Mouse (Mus musculus) stomach, postnatal 0 days (tissue): ENCODE results near the gene Lcmt2. TPM values are rescaled to one million over a fixed set of nuclear protein-coding genes. Genes with fewer than 3 reads are reported as not detected.

ENCODE experiments used
- ATAC-seq: fragments of 200-750 bp; cut with Nextera tagmentation; 2 replicates; pipeline ENCODE4 v1.8.0; 2017; ENCODE audit not compliant: low FRiP score, low TSS enrichment
- DNase-seq: peaks from one replicate; pipeline ENCODE4 v3.0.0-alpha.2; 2016; ENCODE audit warnings: low spot score
- H3K27ac ChIP-seq: fragments of 300-500 bp; sonication (generic); replicated peaks from 2 replicates; pipeline ENCODE4 v1.5.1; 2014; ENCODE audit warnings: mild to moderate bottlenecking, control low read depth
- H3K27me3 ChIP-seq: fragments of 300-500 bp; sonication (generic); 2 replicates; pipeline ENCODE4 v1.6.1; 2014; ENCODE audit warnings: low read length; ENCODE audit not compliant: control insufficient read depth, insufficient read depth
- H3K36me3 ChIP-seq: fragments of 300-500 bp; sonication (generic); 2 replicates; pipeline ENCODE4 v1.6.1; 2014; ENCODE audit warnings: low read length, mixed read lengths; ENCODE audit not compliant: control insufficient read depth, insufficient read depth
- H3K4me1 ChIP-seq: fragments of 300-500 bp; sonication (generic); replicated peaks from 2 replicates; pipeline ENCODE4 v1.6.1; 2014; ENCODE audit warnings: antibody characterized with exemption; ENCODE audit not compliant: control insufficient read depth, insufficient read depth
- H3K4me2 ChIP-seq: fragments of 300-500 bp; sonication (generic); replicated peaks from 2 replicates; pipeline ENCODE4 v1.6.1; 2014; ENCODE audit warnings: low read depth, mild to moderate bottlenecking, control low read depth, moderate library complexity
- H3K4me3 ChIP-seq: fragments of 300-500 bp; sonication (generic); 2 replicates; pipeline ENCODE4 v1.5.1; 2014; ENCODE audit warnings: low read depth, low read length, control low read depth
- H3K9ac ChIP-seq: fragments of 300-500 bp; sonication (generic); 2 replicates; pipeline ENCODE4 v1.6.1; 2014; ENCODE audit warnings: mild to moderate bottlenecking, low read length, control low read depth, mixed read lengths
- H3K9me3 ChIP-seq: fragments of 300-500 bp; sonication (generic); 2 replicates; pipeline ENCODE4 v1.6.1; 2016; ENCODE audit warnings: low read length; ENCODE audit not compliant: control insufficient read depth
- CTCF ChIP-seq: IDR thresholded peaks from 2 replicates; pipeline ENCODE4 v1.5.1; 2016; ENCODE audit warnings: antibody characterized with exemption, low read depth, mild to moderate bottlenecking, moderate library complexity
- EP300 ChIP-seq: optimal IDR thresholded peaks from 2 replicates; pipeline ENCODE3; 2016; ENCODE audit warnings: antibody characterized with exemption
- WGBS: fragments of 180-500 bp; shearing (Covaris S2); extraction: QIAGEN DNeasy Blood & Tissue Kit; methylation state at CpG from one replicate; pipeline ENCODE4 v1.1.7; 2014; 5-methylcytosine and 5-hydroxymethylcytosine counted together
- polyA plus RNA-seq: library from polyadenylated mRNA; unstranded; fragments of >200 nt; fragmentation: Nextera tagmentation; extraction: Ambion mirVana; gene quantifications from 2 replicates; pipeline ENCODE4 v1.2.1, GENCODE M21; 2015

Lcmt2 gene
- 12.6 and 14.9 TPM in 2 replicates for polyA plus RNA-seq

DNA sequence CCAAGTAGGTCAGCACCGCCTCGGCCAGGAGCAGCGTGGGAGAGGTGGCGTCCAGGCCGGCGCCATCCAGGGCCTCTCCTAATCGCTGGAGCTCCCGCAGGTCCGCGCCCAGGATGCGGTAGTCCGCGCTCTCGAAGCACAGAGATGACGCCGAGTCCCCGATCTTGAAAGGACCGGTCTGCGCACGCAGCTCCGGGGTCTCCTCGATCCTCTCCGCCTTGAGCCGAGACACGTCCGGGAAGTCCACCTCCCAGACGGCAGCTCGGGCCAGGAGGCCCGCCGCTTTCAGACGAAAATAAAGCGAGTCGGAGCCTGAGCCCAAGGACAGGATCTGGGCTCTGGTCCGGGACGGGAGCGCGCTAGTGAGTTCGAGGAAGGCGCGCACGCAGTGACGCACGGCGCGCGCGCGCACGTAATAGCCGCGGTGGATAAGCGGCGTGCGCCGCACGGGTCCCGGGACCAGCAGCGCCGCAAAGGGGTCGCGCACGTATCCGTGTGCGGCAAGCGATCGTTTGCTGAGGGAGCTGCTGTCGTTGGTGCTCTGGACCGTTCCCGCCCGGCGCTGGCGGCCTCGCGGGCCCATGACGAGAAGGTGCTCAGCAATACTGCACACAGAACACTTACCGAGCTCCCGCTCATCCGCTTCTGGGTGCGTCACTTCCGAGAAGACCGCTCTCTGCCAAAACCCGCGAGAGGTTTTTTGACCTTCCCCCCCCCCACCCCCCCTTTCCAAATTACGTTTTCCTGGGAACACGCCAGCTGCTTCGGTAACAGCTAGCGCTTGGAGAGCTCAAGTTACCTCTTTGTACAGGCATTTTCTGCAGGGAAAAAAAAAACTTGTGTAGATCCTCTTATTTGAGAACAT, at the start of gene Lcmt2, which contains the start of gene Adal:
Gene Lcmt2 (minus strand): TSS at position 636 of the 865 bp plus-strand sequence.
Gene Adal (plus strand): TSS at position 411 of the 865 bp plus-strand sequence.
- peak; percentile 95 for ATAC-seq
- H3K4me3 ChIP-seq, result peak within 1 kb of the TSS; percentile 71
- no peaks in the 10 kb centered on the region for H3K9me3 ChIP-seq
- peak within 1 kb of the TSS; percentile 98 for H3K27ac ChIP-seq
- H3K9ac ChIP-seq, result peak within 1 kb of the TSS; percentile 92
- DNase-seq, result peak; percentile 92
- no peaks in the 10 kb centered on the region for H3K27me3 ChIP-seq
- WGBS, result under 1% methylated on average over 87 of the region's 87 CpGs
- H3K4me2 ChIP-seq, result peak within 1 kb of the TSS; percentile 96
- H3K4me1 ChIP-seq, result peaks cover 10% of the 10 kb centered on the region
- no peaks in the 10 kb centered on the region for H3K36me3 ChIP-seq
- no peak; the same call in 1 of the 2 replicates for TF ChIP-seq CTCF
- no peak for TF ChIP-seq EP300

- no peak overlapping the region for H3K9ac ChIP-seq
- no peak overlapping the region for H3K27ac ChIP-seq
- no peaks in the 10 kb centered on the region for H3K9me3 ChIP-seq
- peaks cover 41% of the 10 kb centered on the region for H3K36me3 ChIP-seq
- no peak for ATAC-seq
- no peak for DNase-seq
- H3K4me2 ChIP-seq, result no peak overlapping the region
- TF ChIP-seq EP300 (no peak), CTCF (peak; percentile 56)
- H3K4me1 ChIP-seq, result no peaks in the 10 kb centered on the region
- H3K27me3 ChIP-seq, result no peaks in the 10 kb centered on the region
- H3K4me3 ChIP-seq, result no peak overlapping the region
- 79% methylated on average over 1 of the region's 1 CpGs for WGBS
Measured at GRCm38 (mm10) chr2:121188530-121188929, 48.1 kb upstream of the Lcmt2 start.

DNA sequence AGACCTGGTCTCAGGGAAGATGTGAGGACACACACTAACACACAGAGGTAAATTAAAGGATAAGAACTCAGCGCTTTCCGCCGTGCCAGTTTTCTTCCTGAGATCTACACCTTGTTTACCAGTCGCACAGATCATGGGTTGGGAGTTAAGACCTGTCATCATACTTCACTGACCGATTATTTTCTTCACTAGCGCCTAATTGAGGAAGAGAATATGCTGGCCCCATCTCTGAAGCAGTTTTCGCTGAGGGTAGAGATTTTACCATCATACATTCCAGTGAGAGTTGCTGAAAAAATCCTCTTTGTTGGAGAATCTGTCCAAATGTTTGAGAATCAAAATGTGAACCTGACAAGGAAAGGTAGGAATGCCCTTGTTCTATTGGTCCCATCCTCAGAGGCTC, 43.7 kb upstream of the Lcmt2 start:
- DNase-seq (no peak), ATAC-seq (no peak)
- no peaks in the 10 kb centered on the region for H3K4me1 ChIP-seq
- no peaks in the 10 kb centered on the region for H3K9me3 ChIP-seq
- H3K27me3 ChIP-seq, result no peaks in the 10 kb centered on the region
- H3K4me2 ChIP-seq, result no peak overlapping the region
- H3K27ac ChIP-seq, result no peak overlapping the region
- H3K9ac ChIP-seq, result no peak overlapping the region
- no peak overlapping the region for H3K4me3 ChIP-seq
- H3K36me3 ChIP-seq, result peaks cover 16% of the 10 kb centered on the region
- 94% methylated on average over 7 of the region's 7 CpGs for WGBS
- TF ChIP-seq EP300 (no peak), CTCF (no peak)

DNA sequence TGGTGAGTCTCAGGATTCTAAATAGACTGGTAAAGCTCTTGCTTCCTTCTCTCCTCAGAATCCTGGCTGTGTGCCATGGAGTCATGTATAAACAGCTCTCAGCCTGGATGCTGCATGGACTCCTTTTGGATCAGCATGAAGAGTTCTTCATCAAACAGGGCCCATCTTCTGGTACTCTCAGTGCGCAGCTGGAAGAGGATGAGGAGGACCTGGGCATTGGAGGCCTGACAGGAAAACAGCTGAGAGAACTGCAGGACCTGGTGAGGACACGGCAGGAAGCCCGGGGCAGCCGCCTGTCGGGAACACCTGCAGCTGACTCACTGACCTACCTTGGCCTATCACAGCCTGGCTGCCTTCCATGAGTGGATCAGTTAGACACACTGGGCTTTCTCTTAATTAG, 43.0 kb upstream of the Lcmt2 start:
- no peak overlapping the region for H3K27ac ChIP-seq
- WGBS, result 81% methylated on average over 5 of the region's 5 CpGs
- H3K4me2 ChIP-seq, result no peak overlapping the region
- H3K9me3 ChIP-seq, result no peaks in the 10 kb centered on the region
- DNase-seq, result no peak
- H3K27me3 ChIP-seq, result no peaks in the 10 kb centered on the region
- no peaks in the 10 kb centered on the region for H3K4me1 ChIP-seq
- H3K36me3 ChIP-seq, result peaks cover 13% of the 10 kb centered on the region
- no peak for ATAC-seq
- H3K4me3 ChIP-seq, result no peak overlapping the region
- no peak overlapping the region for H3K9ac ChIP-seq
- TF ChIP-seq CTCF (no peak), EP300 (no peak)

DNA sequence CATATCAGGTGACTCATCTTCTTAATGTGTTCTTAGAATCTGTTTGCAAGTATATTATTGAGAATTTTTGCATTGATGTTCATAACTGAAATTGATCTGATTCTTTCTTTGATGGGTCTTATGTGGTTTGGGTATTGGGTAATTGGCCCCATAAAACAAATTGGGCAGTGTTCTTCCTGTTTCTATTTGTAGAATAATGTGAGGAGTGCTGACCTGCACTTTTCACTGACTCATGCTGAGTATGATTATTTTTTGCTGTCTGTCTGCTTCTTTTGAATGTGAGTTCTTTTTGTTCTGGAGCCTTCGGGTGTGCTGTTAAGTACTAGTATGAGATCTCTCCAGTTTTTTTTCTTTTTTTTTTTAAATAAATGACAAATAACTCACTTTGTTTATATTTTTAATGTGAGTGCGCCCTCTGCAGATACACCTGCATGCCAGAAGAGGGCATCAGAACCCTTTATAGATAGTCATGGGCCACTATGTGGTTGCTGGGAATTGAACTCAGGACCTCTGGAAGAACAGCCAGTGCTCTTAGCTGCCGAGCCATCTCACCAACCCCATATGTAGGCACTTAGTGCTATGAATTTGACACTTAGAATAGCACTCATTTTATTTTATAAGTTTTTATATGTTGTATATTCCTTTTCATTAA, 38.5 kb upstream of the Lcmt2 start:
- peak; percentile 45 for TF ChIP-seq CTCF
- no peak for TF ChIP-seq EP300
- no peaks in the 10 kb centered on the region for H3K27me3 ChIP-seq
- H3K4me1 ChIP-seq, result no peaks in the 10 kb centered on the region
- H3K27ac ChIP-seq, result no peak overlapping the region
- H3K9me3 ChIP-seq, result no peaks in the 10 kb centered on the region
- DNase-seq (no peak), ATAC-seq (no peak)
- no peak overlapping the region for H3K4me3 ChIP-seq
- no peak overlapping the region for H3K9ac ChIP-seq
- 91% methylated on average over 3 of the region's 3 CpGs for WGBS
- H3K4me2 ChIP-seq, result no peak overlapping the region
- peaks cover 3% of the 10 kb centered on the region; the same call in 1 of the 2 replicates for H3K36me3 ChIP-seq
